Mouse (Mus musculus) myocyte (in vitro differentiated cells): ENCODE measurements around the gene Thada. TPM values are rescaled to one million over a fixed set of nuclear protein-coding genes. Genes with fewer than 3 reads are reported as not detected.

ENCODE experiments used
- H3K27me3 ChIP-seq: one replicate; pipeline ENCODE4 v1.6.1; 2011; ENCODE audit not compliant: control insufficient read depth, insufficient read depth, insufficient read length
- H3K36me3 ChIP-seq: one replicate; pipeline ENCODE4 v1.6.1; 2011; ENCODE audit not compliant: control insufficient read depth, insufficient read depth
- H3K4me2 ChIP-seq: one replicate; pipeline ENCODE4 v1.6.1; 2011; ENCODE audit warnings: low read depth, control low read depth
- H3K4me3 ChIP-seq: one replicate; pipeline ENCODE4 v1.5.1; 2011; ENCODE audit warnings: mild to moderate bottlenecking, control low read depth, moderate library complexity
- H3K79me2 ChIP-seq: one replicate; pipeline ENCODE4 v1.6.1; 2011; ENCODE audit not compliant: control insufficient read depth, insufficient read depth
- H3ac ChIP-seq: one replicate; pipeline ENCODE4 v1.6.1; 2011; ENCODE audit not compliant: control insufficient read depth, insufficient read length
- CEBPB ChIP-seq: IDR thresholded peaks from 2 replicates; pipeline ENCODE4 v1.6.1; 2011; ENCODE audit warnings: mild to moderate bottlenecking, moderate library complexity; ENCODE audit not compliant: poor library complexity, insufficient read depth, severe bottlenecking
- E2F4 ChIP-seq: IDR thresholded peaks from one replicate; pipeline ENCODE4 v1.6.1; 2011; ENCODE audit warnings: mild to moderate bottlenecking, control low read depth, moderate library complexity; ENCODE audit not compliant: insufficient read depth
- MAX ChIP-seq: IDR thresholded peaks from one replicate; pipeline ENCODE4 v1.6.1; 2011; ENCODE audit warnings: low read depth, mild to moderate bottlenecking, control low read depth
- MYOD1 ChIP-seq, 3 experiments: IDR thresholded peaks; one replicate each; pipeline ENCODE4 v1.6.1; 2011; ENCODE audit warnings: control low read depth in 2 of 3, low read depth in 2 of 3, mild to moderate bottlenecking in 2 of 3, moderate library complexity in 1 of 3; ENCODE audit not compliant: insufficient read length in 2 of 3, control insufficient read depth in 1 of 3
- MYOG ChIP-seq, 3 experiments: IDR thresholded peaks; one replicate each; pipeline ENCODE4 v1.6.1; 2011; ENCODE audit warnings: control low read depth in 2 of 3, low read depth in 2 of 3, mild to moderate bottlenecking in 2 of 3; ENCODE audit not compliant: insufficient read length in 2 of 3, control insufficient read depth in 1 of 3, insufficient read depth in 1 of 3
- POLR2A ChIP-seq: IDR thresholded peaks from one replicate; pipeline ENCODE4 v1.6.1; 2011; ENCODE audit warnings: low read depth, mild to moderate bottlenecking, control low read depth, moderate library complexity; ENCODE audit not compliant: insufficient read length
- POLR2AphosphoS2 ChIP-seq: IDR thresholded peaks from one replicate; pipeline ENCODE4 v1.6.1; 2011; ENCODE audit warnings: low read depth, control low read depth; ENCODE audit not compliant: insufficient read length
- REST ChIP-seq: IDR thresholded peaks from one replicate; pipeline ENCODE4 v1.6.1; 2011; ENCODE audit warnings: mild to moderate bottlenecking, control low read depth, moderate library complexity; ENCODE audit not compliant: insufficient read depth, insufficient read length
- SRF ChIP-seq: IDR thresholded peaks from one replicate; pipeline ENCODE4 v1.6.1; 2011; ENCODE audit warnings: low read depth; ENCODE audit not compliant: control insufficient read depth, insufficient read length
- TCF12 ChIP-seq: IDR thresholded peaks from one replicate; pipeline ENCODE4 v1.6.1; 2011; ENCODE audit warnings: mild to moderate bottlenecking, control low read depth; ENCODE audit not compliant: poor library complexity, insufficient read depth, severe bottlenecking
- TCF3 ChIP-seq: IDR thresholded peaks from one replicate; pipeline ENCODE4 v1.6.1; 2011; ENCODE audit warnings: low read depth, control low read depth; ENCODE audit not compliant: insufficient read length
- USF1 ChIP-seq: IDR thresholded peaks from one replicate; pipeline ENCODE4 v1.6.1; 2011; ENCODE audit warnings: low read depth, mild to moderate bottlenecking, control low read depth, moderate library complexity
- polyA plus RNA-seq: library from polyadenylated mRNA; unstranded; fragments of >200 nt; fragmentation: generic; extraction: Trizol; gene quantifications from one replicate; pipeline ENCODE4 v1.2.1, GENCODE M21; 2012; ENCODE audit warnings: missing spikeins

The Thada gene
- polyA plus RNA-seq, 1 experiment: 5.5 TPM

DNA sequence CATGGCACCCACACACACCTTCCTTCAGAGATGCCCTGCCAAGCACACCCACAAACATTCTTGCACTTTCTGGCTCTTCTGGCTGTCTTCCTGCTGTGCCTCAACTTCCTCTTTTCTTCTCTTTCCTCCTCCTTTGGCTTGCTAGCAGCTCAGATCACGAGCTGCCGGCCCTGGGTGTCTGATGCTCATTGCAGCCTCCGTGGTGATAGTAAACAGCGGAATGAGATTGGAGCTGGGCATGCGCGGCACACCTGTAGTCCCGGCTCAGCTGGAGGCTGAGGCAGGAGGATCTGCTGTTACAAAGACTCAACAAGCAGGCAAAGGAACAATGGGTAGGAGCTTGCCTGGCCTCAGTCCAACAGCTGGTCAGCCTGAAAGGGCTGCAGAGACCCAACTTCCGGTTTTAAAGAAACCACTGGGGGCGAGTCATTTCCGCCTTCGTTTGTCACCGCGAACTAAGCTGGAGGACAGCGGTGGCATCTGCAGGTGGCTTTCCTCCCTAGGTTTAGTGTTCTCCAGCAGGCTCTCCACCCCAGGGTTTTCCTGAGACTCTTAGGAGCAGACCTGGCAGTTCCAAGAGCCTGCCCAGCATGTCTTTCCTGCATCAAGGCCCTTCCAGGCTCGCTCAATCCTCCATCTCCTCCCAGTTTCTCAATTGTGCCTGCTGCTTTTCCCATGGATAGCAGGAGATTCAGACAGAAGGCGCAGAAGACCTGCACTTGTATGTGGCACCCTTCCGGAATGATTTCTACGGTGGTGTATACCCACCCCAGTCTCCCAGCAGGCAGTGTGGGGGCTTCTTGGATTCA lies 284.3 kb downstream of the Thada start:
- TF ChIP-seq SRF: no peak
- TF ChIP-seq E2F4: no peak
- no peak for TF ChIP-seq POLR2A
- TF ChIP-seq POLR2AphosphoS2: peak; percentile 19
- TF ChIP-seq MAX: no peak
- TF ChIP-seq MYOD1 (IDR thresholded peaks at IDR 0.05; ENCODE audit: control insufficient read depth in 1 of 3, insufficient read length in 2 of 3, low read depth in 2 of 3): peak in 1 of 3 experiments; percentile 3
- TF ChIP-seq TCF3: no peak
- TF ChIP-seq REST: no peak
- no peak for TF ChIP-seq USF1
- TF ChIP-seq MYOG (IDR thresholded peaks at IDR 0.05; ENCODE audit: control insufficient read depth in 1 of 3, insufficient read depth in 1 of 3, insufficient read length in 2 of 3, low read depth in 2 of 3): no peak
- no peak for TF ChIP-seq CEBPB
- no peak for TF ChIP-seq TCF12
- Histone ChIP-seq H3K27me3 (no peaks in the 10 kb centered on the region), H3K4me3 (no peak overlapping the region), H3ac (no peak overlapping the region), H3K36me3 (peaks cover 7% of the 10 kb centered on the region), H3K4me2 (peak overlapping the region; percentile 21), H3K79me2 (peaks cover 21% of the 10 kb centered on the region)

DNA sequence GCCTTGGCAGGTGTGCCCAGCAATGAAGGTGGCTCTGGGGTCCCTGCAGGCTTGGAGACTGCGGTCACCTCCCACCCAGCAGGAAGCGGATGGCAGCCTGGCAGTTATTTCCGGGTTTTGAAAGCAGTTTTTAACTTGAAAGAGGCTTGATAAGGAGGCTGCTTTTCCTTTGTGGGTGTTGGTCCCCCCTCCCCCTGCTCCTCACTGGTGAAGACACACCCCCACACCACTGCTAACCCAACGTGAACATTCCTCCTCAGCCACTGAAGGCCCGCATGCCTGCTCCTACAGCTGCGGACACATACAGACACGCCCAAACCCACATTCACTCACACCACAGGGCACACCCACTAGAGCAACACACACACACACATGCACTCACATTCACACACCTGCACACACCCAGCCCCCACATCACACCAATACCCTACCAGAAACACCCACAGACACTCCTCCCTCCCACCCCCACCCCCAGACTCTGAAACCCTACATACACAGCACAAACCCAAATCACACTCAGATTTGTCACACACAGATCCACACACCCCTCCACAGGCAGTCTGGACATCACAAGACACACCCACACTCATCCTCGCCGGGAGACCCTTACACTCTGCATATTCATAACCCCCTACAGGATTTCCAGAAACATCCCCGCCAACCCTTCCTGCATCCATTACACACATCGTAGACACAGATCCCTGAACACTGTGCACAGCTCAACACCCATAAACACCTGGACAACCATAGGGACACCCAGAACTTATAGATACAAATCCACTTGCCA lies 285.1 kb downstream of the Thada start:
- Histone ChIP-seq H3K4me2 (peak overlapping the region; percentile 59), H3ac (no peak overlapping the region), H3K36me3 (peaks cover 7% of the 10 kb centered on the region), H3K4me3 (no peak overlapping the region), H3K79me2 (peaks cover 21% of the 10 kb centered on the region), H3K27me3 (no peaks in the 10 kb centered on the region)
- TF ChIP-seq MYOD1 (IDR thresholded peaks at IDR 0.05; ENCODE audit: control insufficient read depth in 1 of 3, insufficient read length in 2 of 3, low read depth in 2 of 3) (peak in 2 of 3 experiments; percentile 51 to 83), CEBPB (no peak), REST (no peak), MAX (no peak), MYOG (IDR thresholded peaks at IDR 0.05; ENCODE audit: control insufficient read depth in 1 of 3, insufficient read depth in 1 of 3, insufficient read length in 2 of 3, low read depth in 2 of 3) (peak in 2 of 3 experiments; percentile 68 to 93), E2F4 (no peak), POLR2AphosphoS2 (peak; percentile 34), SRF (no peak), TCF12 (peak; percentile 46), USF1 (no peak), POLR2A (no peak), TCF3 (peak; percentile 48)

DNA sequence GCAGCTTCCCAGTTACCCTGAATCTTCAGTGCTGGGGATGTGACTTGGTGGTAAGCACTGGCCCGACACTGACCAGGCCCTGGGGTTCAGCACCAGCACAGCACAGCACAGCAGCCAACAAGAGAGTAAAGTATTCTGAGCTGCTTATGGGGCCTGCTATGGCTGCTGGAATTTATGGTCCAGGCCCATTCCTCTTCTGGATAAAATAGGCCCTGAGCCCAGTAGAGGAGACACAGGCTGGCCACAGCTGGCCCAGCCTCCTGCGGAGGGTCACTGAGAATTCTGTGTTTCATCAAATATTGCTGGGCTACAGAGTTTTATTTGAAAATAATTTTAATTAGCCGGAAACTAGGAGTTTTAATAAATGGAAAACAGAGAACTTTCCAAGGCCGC lies 286.0 kb downstream of the Thada start:
- Histone ChIP-seq H3K4me2 (peak overlapping the region; percentile 59), H3K4me3 (no peak overlapping the region)
- TF ChIP-seq REST (no peak), TCF3 (no peak), CEBPB (no peak), E2F4 (no peak), POLR2AphosphoS2 (no peak), USF1 (no peak), MYOD1 (IDR thresholded peaks at IDR 0.05; ENCODE audit: control insufficient read depth in 1 of 3, insufficient read length in 2 of 3, low read depth in 2 of 3) (no peak), MYOG (IDR thresholded peaks at IDR 0.05; ENCODE audit: control insufficient read depth in 1 of 3, insufficient read depth in 1 of 3, insufficient read length in 2 of 3, low read depth in 2 of 3) (no peak), POLR2A (no peak), SRF (no peak), TCF12 (no peak)

DNA sequence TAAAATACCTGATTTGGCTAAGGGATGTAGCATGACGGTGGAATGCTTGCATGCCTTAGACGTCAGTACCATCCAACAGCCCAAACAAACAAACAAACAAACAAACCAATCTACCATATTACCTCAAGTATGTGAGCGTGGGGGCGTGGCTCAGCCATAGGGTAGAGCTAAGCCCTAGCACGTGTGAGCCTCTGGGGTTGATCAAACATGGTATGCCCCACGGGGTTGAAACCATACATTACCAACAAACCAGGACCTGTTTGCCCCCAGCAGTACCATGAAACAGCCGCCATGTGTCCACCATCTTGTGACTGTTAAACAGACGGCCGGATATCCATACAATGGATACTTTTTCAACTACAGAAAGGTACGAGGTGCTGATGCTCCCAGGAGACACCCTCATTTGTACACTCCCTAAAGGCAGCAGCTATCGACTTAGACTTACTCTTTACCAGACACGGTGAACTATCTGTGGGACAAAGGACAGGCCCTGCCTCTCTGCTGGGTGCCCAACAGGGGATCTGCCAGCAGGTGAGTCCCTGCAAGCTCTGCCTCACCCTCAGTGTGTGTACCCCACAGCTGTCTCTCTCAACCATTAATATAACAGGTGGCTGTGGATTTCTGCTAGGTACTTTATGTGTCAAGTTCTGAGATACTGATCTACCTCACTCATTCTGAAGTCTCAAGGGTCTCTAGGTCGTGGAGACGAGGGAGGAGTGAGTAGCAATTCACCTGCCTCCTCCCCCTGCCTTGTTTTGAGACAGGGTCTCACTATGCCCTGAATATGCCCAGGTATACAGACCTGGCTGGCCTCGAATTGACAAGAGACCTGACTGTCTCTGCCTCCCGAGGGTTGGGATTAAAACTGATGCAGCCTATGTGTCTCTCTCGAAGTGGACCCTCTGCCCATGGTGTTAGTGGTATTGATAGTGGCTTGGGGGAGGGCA lies 286.7 kb downstream of the Thada start:
- H3K79me2 ChIP-seq: peaks cover 10% of the 10 kb centered on the region
- H3K36me3 ChIP-seq: no peaks in the 10 kb centered on the region
- H3K4me2 ChIP-seq: no peak overlapping the region
- H3ac ChIP-seq: no peak overlapping the region
- no peak overlapping the region for H3K4me3 ChIP-seq
- TF ChIP-seq TCF3: no peak
- no peak for TF ChIP-seq TCF12
- no peak for TF ChIP-seq MAX
- no peak for TF ChIP-seq MYOG (IDR thresholded peaks at IDR 0.05; ENCODE audit: control insufficient read depth in 1 of 3, insufficient read depth in 1 of 3, insufficient read length in 2 of 3, low read depth in 2 of 3)
- TF ChIP-seq MYOD1 (IDR thresholded peaks at IDR 0.05; ENCODE audit: control insufficient read depth in 1 of 3, insufficient read length in 2 of 3, low read depth in 2 of 3): no peak
- TF ChIP-seq POLR2AphosphoS2: no peak
- TF ChIP-seq POLR2A: no peak
- no peak for TF ChIP-seq REST
- no peak for TF ChIP-seq USF1
- no peak for TF ChIP-seq E2F4
- TF ChIP-seq CEBPB: no peak
- no peak for TF ChIP-seq SRF
- H3K27me3 ChIP-seq: no peaks in the 10 kb centered on the region

More for the DNA sequence above, 286.0 kb downstream of the Thada start:
- Histone ChIP-seq H3ac (no peak overlapping the region), H3K79me2 (peaks cover 16% of the 10 kb centered on the region), H3K27me3 (no peaks in the 10 kb centered on the region), H3K36me3 (peaks cover 4% of the 10 kb centered on the region)
